Mouse (Mus musculus): ENCODE results near the gene 1600014C10Rik. TPM values are rescaled to one million over a fixed set of nuclear protein-coding genes. Genes with fewer than 3 reads are reported as not detected.

The 1600014C10Rik gene
- polyA plus RNA-seq, 1 experiment from 2014 or later: 14.4 TPM

- WGBS: 31% methylated on average over 3 of the region's 3 CpGs
- no peak overlapping the region for H3K4me2 ChIP-seq (ENCODE audit: low read depth, severe bottlenecking)
- H3K4me3 ChIP-seq (ENCODE audit: low read depth, low read length): no peak overlapping the region
- ATAC-seq (ENCODE audit: insufficient number of reproducible peaks, low FRiP score, low TSS enrichment, low read depth): no peak; the same call in 1 of the 2 replicates
- no peaks in the 10 kb centered on the region; the same call in 1 of the 2 replicates for H3K9me3 ChIP-seq (ENCODE audit: control insufficient read depth, low read length)
- H3K27me3 ChIP-seq (ENCODE audit: control insufficient read depth, insufficient read depth, low read length): no peaks in the 10 kb centered on the region
- no peak overlapping the region for H3K9ac ChIP-seq (ENCODE audit: low read length)
- no peaks in the 10 kb centered on the region for H3K36me3 ChIP-seq (ENCODE audit: control insufficient read depth, insufficient read depth, low read length)
- no peak overlapping the region for H3K27ac ChIP-seq (replicated peaks; ENCODE audit: low read depth, low read length)
- H3K4me1 ChIP-seq (ENCODE audit: control insufficient read depth, insufficient read depth, low read length): no peaks in the 10 kb centered on the region
- no peak for DNase-seq (ENCODE audit: low spot score)
Observed at GRCm38 (mm10) chr7:38201290-38201658, 18.3 kb downstream of the 1600014C10Rik start.

- no peak overlapping the region for H3K4me3 ChIP-seq (ENCODE audit: low read depth, low read length)
- WGBS: 91% methylated on average over 6 of the region's 6 CpGs
- H3K9me3 ChIP-seq (ENCODE audit: control insufficient read depth, low read length): no peaks in the 10 kb centered on the region
- H3K4me1 ChIP-seq (ENCODE audit: control insufficient read depth, insufficient read depth, low read length): no peaks in the 10 kb centered on the region
- H3K4me2 ChIP-seq (ENCODE audit: low read depth, severe bottlenecking): no peak overlapping the region
- no peak overlapping the region for H3K27ac ChIP-seq (replicated peaks; ENCODE audit: low read depth, low read length)
- no peak for ATAC-seq (ENCODE audit: insufficient number of reproducible peaks, low FRiP score, low TSS enrichment, low read depth)
- H3K36me3 ChIP-seq (ENCODE audit: control insufficient read depth, insufficient read depth, low read length): no peaks in the 10 kb centered on the region
- no peak for DNase-seq (ENCODE audit: low spot score)
- no peaks in the 10 kb centered on the region for H3K27me3 ChIP-seq (ENCODE audit: control insufficient read depth, insufficient read depth, low read length)
- no peak overlapping the region for H3K9ac ChIP-seq (ENCODE audit: low read length)
Observed at GRCm38 (mm10) chr7:38204314-38204713, 21.3 kb downstream of the 1600014C10Rik start.

DNA sequence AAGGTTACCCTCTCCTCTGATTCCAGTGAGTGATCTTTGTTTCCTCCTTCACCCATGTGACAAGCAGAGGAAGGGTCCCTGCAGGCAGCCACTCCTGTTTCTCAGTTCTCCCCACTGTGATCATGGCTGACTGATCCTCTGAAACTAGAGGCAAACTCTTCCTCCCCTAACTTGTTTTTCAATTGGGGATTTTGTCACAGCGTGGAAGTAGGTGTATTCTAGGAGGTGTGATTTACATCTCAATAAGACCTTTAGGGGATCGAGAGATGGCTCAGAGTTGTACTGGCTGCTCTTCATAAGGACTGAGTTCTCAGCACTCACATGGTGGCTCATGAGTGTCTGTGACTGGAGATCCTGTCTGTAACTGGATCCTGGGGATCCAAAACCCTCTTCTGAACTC, 22.8 kb downstream of the 1600014C10Rik start:
- DNase-seq (ENCODE audit: low spot score): no peak
- Histone ChIP-seq H3K36me3 (ENCODE audit: control insufficient read depth, insufficient read depth, low read length) (no peaks in the 10 kb centered on the region), H3K4me3 (ENCODE audit: low read depth, low read length) (no peak overlapping the region), H3K9me3 (ENCODE audit: control insufficient read depth, low read length) (no peaks in the 10 kb centered on the region), H3K27me3 (ENCODE audit: control insufficient read depth, insufficient read depth, low read length) (no peaks in the 10 kb centered on the region), H3K27ac (replicated peaks; ENCODE audit: low read depth, low read length) (no peak overlapping the region), H3K4me2 (ENCODE audit: low read depth, severe bottlenecking) (no peak overlapping the region), H3K9ac (ENCODE audit: low read length) (no peak overlapping the region), H3K4me1 (ENCODE audit: control insufficient read depth, insufficient read depth, low read length) (no peaks in the 10 kb centered on the region)
- ATAC-seq (ENCODE audit: insufficient number of reproducible peaks, low FRiP score, low TSS enrichment, low read depth): no peak
- WGBS: 59% methylated on average over 2 of the region's 2 CpGs

GRCm38 (mm10) chr7:38206564-38206963, 23.5 kb downstream of the 1600014C10Rik start:
- H3K4me2 ChIP-seq (ENCODE audit: low read depth, severe bottlenecking): no peak overlapping the region
- H3K27ac ChIP-seq (replicated peaks; ENCODE audit: low read depth, low read length): no peak overlapping the region
- no peaks in the 10 kb centered on the region for H3K27me3 ChIP-seq (ENCODE audit: control insufficient read depth, insufficient read depth, low read length)
- no peaks in the 10 kb centered on the region for H3K36me3 ChIP-seq (ENCODE audit: control insufficient read depth, insufficient read depth, low read length)
- H3K4me1 ChIP-seq (ENCODE audit: control insufficient read depth, insufficient read depth, low read length): no peaks in the 10 kb centered on the region
- no peak overlapping the region for H3K4me3 ChIP-seq (ENCODE audit: low read depth, low read length)
- no peak overlapping the region for H3K9ac ChIP-seq (ENCODE audit: low read length)
- ATAC-seq (ENCODE audit: insufficient number of reproducible peaks, low FRiP score, low TSS enrichment, low read depth): no peak
- 80% methylated on average over 3 of the region's 3 CpGs for WGBS
- no peak for DNase-seq (ENCODE audit: low spot score)
- H3K9me3 ChIP-seq (ENCODE audit: control insufficient read depth, low read length): no peaks in the 10 kb centered on the region

DNA sequence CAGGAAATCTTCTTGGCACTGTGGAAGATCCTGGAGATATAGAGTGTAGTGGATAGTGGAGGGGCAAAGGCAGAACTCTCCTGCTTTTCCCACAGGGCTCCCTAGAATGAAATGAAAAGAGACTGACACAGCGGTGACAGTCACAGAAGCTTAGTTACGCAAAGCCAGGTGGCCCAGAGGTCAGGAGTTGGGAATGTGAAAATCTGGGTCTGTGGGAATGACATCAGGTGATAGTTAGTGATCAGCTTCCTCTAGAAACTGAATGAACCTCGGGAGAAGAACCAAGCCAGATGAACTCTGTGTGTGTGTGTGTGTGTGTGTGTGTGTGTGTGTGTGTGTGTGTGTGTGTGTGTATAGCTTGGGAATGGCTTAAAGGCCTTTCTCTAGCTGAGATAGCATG, 26.0 kb downstream of the 1600014C10Rik start:
- H3K9me3 ChIP-seq (ENCODE audit: control insufficient read depth, low read length): no peaks in the 10 kb centered on the region
- 76% methylated on average over 3 of the region's 3 CpGs for WGBS
- no peak overlapping the region for H3K9ac ChIP-seq (ENCODE audit: low read length)
- no peak overlapping the region for H3K4me2 ChIP-seq (ENCODE audit: low read depth, severe bottlenecking)
- no peak overlapping the region for H3K27ac ChIP-seq (replicated peaks; ENCODE audit: low read depth, low read length)
- ATAC-seq (ENCODE audit: insufficient number of reproducible peaks, low FRiP score, low TSS enrichment, low read depth): no peak
- H3K36me3 ChIP-seq (ENCODE audit: control insufficient read depth, insufficient read depth, low read length): no peaks in the 10 kb centered on the region
- H3K27me3 ChIP-seq (ENCODE audit: control insufficient read depth, insufficient read depth, low read length): no peaks in the 10 kb centered on the region
- no peaks in the 10 kb centered on the region for H3K4me1 ChIP-seq (ENCODE audit: control insufficient read depth, insufficient read depth, low read length)
- no peak for DNase-seq (ENCODE audit: low spot score)
- H3K4me3 ChIP-seq (ENCODE audit: low read depth, low read length): no peak overlapping the region

DNA sequence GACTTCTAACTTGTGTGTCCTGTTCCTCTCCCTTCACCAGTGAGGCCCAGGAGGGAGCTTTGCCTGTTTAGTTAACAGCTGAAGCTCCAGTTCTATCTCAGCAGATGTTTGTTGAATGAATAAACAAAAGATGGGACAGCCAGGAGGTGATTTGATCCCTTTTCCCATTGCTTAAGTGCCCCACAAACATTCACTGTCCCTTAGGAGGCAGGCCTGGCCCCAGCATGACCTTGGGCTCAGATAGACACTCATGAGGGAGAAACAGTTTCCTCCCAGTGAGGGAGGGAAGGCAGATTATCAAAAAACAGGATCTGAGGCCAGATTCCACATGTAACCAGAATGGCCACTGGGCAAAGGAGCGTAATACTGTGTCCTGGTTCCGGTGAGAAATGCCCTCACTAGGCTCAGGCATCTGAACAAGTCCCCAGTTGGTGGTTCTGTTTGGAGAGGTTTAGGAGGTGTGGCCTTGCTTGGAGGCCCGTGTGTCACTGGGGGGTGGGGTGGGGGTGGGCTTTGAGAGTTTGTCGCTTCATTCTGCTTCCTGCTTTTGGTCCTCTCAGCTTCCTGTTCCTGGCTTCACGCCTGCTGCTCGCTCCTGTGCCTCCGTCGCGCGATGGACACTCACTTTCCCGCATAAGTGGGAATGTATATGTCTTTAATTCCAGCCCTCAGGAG, 26.6 kb downstream of the 1600014C10Rik start:
- 78% methylated on average over 11 of the region's 11 CpGs for WGBS
- Histone ChIP-seq H3K27me3 (ENCODE audit: control insufficient read depth, insufficient read depth, low read length) (no peaks in the 10 kb centered on the region), H3K27ac (replicated peaks; ENCODE audit: low read depth, low read length) (no peak overlapping the region), H3K9ac (ENCODE audit: low read length) (no peak overlapping the region), H3K4me2 (ENCODE audit: low read depth, severe bottlenecking) (no peak overlapping the region), H3K4me3 (ENCODE audit: low read depth, low read length) (no peak overlapping the region), H3K4me1 (ENCODE audit: control insufficient read depth, insufficient read depth, low read length) (no peaks in the 10 kb centered on the region), H3K9me3 (ENCODE audit: control insufficient read depth, low read length) (no peaks in the 10 kb centered on the region), H3K36me3 (ENCODE audit: control insufficient read depth, insufficient read depth, low read length) (no peaks in the 10 kb centered on the region)
- ATAC-seq (ENCODE audit: insufficient number of reproducible peaks, low FRiP score, low TSS enrichment, low read depth) (no peak), DNase-seq (ENCODE audit: low spot score) (no peak)

DNA sequence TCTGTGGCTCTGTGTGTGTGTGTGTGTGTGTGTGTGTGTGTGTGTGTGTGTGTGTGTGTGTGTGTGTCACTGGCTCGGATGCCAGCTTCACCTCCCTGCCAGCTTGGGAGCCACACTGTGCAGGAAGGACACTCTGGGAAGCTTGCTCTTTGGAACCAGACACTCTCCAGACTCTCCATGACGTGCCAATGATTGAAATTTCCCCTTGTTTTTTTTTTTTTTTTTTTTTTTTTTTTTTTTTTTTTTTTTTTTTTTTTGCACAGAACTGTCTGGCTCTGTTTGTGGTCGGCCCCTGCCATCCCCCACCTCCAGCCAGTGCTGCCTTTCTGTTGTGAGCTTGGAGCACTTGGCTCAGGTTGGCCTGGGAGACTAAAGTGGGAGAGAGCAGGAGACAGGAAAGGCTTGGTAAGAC, 29.6 kb downstream of the 1600014C10Rik start:
- Histone ChIP-seq H3K27ac (replicated peaks; ENCODE audit: low read depth, low read length) (no peak overlapping the region), H3K36me3 (ENCODE audit: control insufficient read depth, insufficient read depth, low read length) (no peaks in the 10 kb centered on the region), H3K4me3 (ENCODE audit: low read depth, low read length) (no peak overlapping the region), H3K9ac (ENCODE audit: low read length) (no peak overlapping the region), H3K9me3 (ENCODE audit: control insufficient read depth, low read length) (no peaks in the 10 kb centered on the region), H3K4me2 (ENCODE audit: low read depth, severe bottlenecking) (no peak overlapping the region), H3K27me3 (ENCODE audit: control insufficient read depth, insufficient read depth, low read length) (no peaks in the 10 kb centered on the region), H3K4me1 (ENCODE audit: control insufficient read depth, insufficient read depth, low read length) (no peaks in the 10 kb centered on the region)
- ATAC-seq (ENCODE audit: insufficient number of reproducible peaks, low FRiP score, low TSS enrichment, low read depth) (no peak), DNase-seq (ENCODE audit: low spot score) (no peak)
- 40% methylated on average over 3 of the region's 3 CpGs for WGBS

GRCm38 (mm10) chr7:38214473-38215214, 31.6 kb downstream of the 1600014C10Rik start:
- H3K36me3 ChIP-seq (ENCODE audit: control insufficient read depth, insufficient read depth, low read length): no peaks in the 10 kb centered on the region
- H3K4me2 ChIP-seq (ENCODE audit: low read depth, severe bottlenecking): no peak overlapping the region
- no peaks in the 10 kb centered on the region for H3K9me3 ChIP-seq (ENCODE audit: control insufficient read depth, low read length)
- ATAC-seq (ENCODE audit: insufficient number of reproducible peaks, low FRiP score, low TSS enrichment, low read depth) (no peak), DNase-seq (ENCODE audit: low spot score) (no peak)
- H3K27me3 ChIP-seq (ENCODE audit: control insufficient read depth, insufficient read depth, low read length): no peaks in the 10 kb centered on the region
- no peak overlapping the region for H3K27ac ChIP-seq (replicated peaks; ENCODE audit: low read depth, low read length)
- no peak overlapping the region for H3K4me3 ChIP-seq (ENCODE audit: low read depth, low read length)
- H3K4me1 ChIP-seq (ENCODE audit: control insufficient read depth, insufficient read depth, low read length): no peaks in the 10 kb centered on the region
- 73% methylated on average over 5 of the region's 5 CpGs for WGBS
- H3K9ac ChIP-seq (ENCODE audit: low read length): no peak overlapping the region

Measured in limb, embryonic 11.5 days (tissue).